In the genomic region with DNA sequence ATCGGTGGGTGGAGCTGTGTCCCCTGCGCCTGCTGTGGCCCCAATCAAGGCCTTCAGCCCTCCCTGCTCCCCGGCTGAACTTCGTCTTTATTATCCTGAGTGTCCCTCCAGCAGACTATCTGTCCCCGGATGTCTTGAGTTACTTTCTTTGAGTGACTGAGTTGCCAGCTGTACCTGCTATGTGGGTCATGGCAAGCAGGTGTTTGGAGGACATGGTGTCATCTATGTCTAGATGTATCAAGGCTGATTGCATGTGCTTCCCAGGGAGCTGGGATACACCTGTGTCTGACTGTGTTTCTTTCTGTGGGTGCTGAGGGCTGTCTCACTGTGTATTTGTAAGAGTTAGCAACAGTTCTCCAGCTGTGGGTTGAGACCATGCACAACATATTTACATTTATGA, we compare ENCODE assay signal across 8 mouse cellular contexts. TPM values are rescaled to one million over a fixed set of nuclear protein-coding genes. Genes with fewer than 3 reads are reported as not detected.
DNase-seq lines count a peak whose midpoint lies in the region; ATAC-seq lines count a peak whose summit lies in the region.

No protein-coding gene starts in this region.

- no peaks in the 10 kb centered on the region for H3K9me3 ChIP-seq in megakaryocyte, embryonic 14.5 days
- H3K9me3 ChIP-seq in forebrain, embryonic 14.5 days (replicated peaks; ENCODE audit: control insufficient read depth, low read length) = no peaks in the 10 kb centered on the region
- no peaks in the 10 kb centered on the region for H3K9me3 ChIP-seq in limb, embryonic 15.5 days
- no peaks in the 10 kb centered on the region for H3K9me3 ChIP-seq in stomach, embryonic 15.5 days

- no peak for ATAC-seq in megakaryocyte, adult 5-6 weeks (ENCODE audit: poor library complexity, severe bottlenecking)
- ATAC-seq in forebrain, embryonic 14.5 days = no peak
- ATAC-seq in limb, embryonic 15.5 days (ENCODE audit: insufficient number of reproducible peaks, low FRiP score, low TSS enrichment, low read depth) = no peak
- no peak for ATAC-seq in stomach, embryonic 15.5 days (ENCODE audit: insufficient read depth, low FRiP score, low read depth)

- H3K4me2 ChIP-seq in forebrain, embryonic 14.5 days (ENCODE audit: low read length) = peak overlapping the region; percentile 95
- peak overlapping the region; percentile 97 for H3K4me2 ChIP-seq in limb, embryonic 15.5 days
- peak overlapping the region; percentile 90 for H3K4me2 ChIP-seq in stomach, embryonic 15.5 days

- peaks cover 68% of the 10 kb centered on the region for H3K27me3 ChIP-seq in megakaryocyte, embryonic 14.5 days (replicated peaks)
- H3K27me3 ChIP-seq in forebrain, embryonic 14.5 days (replicated peaks; ENCODE audit: control insufficient read depth, insufficient read depth, low read length) = no peaks in the 10 kb centered on the region
- H3K27me3 ChIP-seq in limb, embryonic 15.5 days = peaks cover 15% of the 10 kb centered on the region
- peaks cover 16% of the 10 kb centered on the region for H3K27me3 ChIP-seq in stomach, embryonic 15.5 days (replicated peaks)

- H3K36me3 ChIP-seq in megakaryocyte, embryonic 14.5 days (replicated peaks; ENCODE audit: low read length) = no peaks in the 10 kb centered on the region
- H3K36me3 ChIP-seq in forebrain, embryonic 14.5 days (ENCODE audit: control insufficient read depth, insufficient read depth, low read length) = peaks cover 37% of the 10 kb centered on the region
- H3K36me3 ChIP-seq in limb, embryonic 15.5 days = no peaks in the 10 kb centered on the region
- no peaks in the 10 kb centered on the region for H3K36me3 ChIP-seq in stomach, embryonic 15.5 days

- peak overlapping the region; percentile 79 for H3K9ac ChIP-seq in forebrain, embryonic 14.5 days (ENCODE audit: low read length)
- H3K9ac ChIP-seq in limb, embryonic 15.5 days = peak overlapping the region; percentile 48
- peak overlapping the region; percentile 31; the same call in 1 of the 2 replicates for H3K9ac ChIP-seq in stomach, embryonic 15.5 days

- peak overlapping the region; percentile 52 for H3K27ac ChIP-seq in forebrain, embryonic 14.5 days (ENCODE audit: low read depth, low read length)
- H3K27ac ChIP-seq in limb, embryonic 15.5 days = peak overlapping the region; percentile 55; the same call in 1 of the 2 replicates
- H3K27ac ChIP-seq in stomach, embryonic 15.5 days = no peak overlapping the region

- DNase-seq in forebrain, embryonic 14.5 days (ENCODE audit: low spot score) = no peak
- no peak for DNase-seq in right cerebral cortex, postnatal 25 days
- no peak for DNase-seq in urinary bladder, postnatal 25 days (ENCODE audit: low spot score)
- DNase-seq in retina, postnatal 1 day = no peak

- peak overlapping the region; percentile 91 for H3K4me3 ChIP-seq in megakaryocyte, embryonic 14.5 days (replicated peaks)
- peak overlapping the region; percentile 74 for H3K4me3 ChIP-seq in forebrain, embryonic 14.5 days (ENCODE audit: low read depth, low read length)
- H3K4me3 ChIP-seq in limb, embryonic 15.5 days = peak overlapping the region; percentile 46
- H3K4me3 ChIP-seq in stomach, embryonic 15.5 days (replicated peaks) = peak overlapping the region; percentile 47

- peaks cover 70% of the 10 kb centered on the region for H3K4me1 ChIP-seq in megakaryocyte, embryonic 14.5 days
- H3K4me1 ChIP-seq in forebrain, embryonic 14.5 days (ENCODE audit: control insufficient read depth, insufficient read depth, low read length) = peaks cover 44% of the 10 kb centered on the region
- H3K4me1 ChIP-seq in limb, embryonic 15.5 days = peaks cover 64% of the 10 kb centered on the region
- H3K4me1 ChIP-seq in stomach, embryonic 15.5 days = peaks cover 32% of the 10 kb centered on the region

- WGBS in forebrain, embryonic 14.5 days = 14% methylated on average over 5 of the region's 5 CpGs
- 6% methylated on average over 5 of the region's 5 CpGs for WGBS in limb, embryonic 15.5 days
- WGBS in stomach, embryonic 15.5 days = 4% methylated on average over 5 of the region's 5 CpGs

RNA-seq across cellular contexts. Expression of a gene that starts 6.0 kb away (rescaled TPM):
- polyA plus RNA-seq in megakaryocyte, embryonic 14.5 days (2012; ENCODE audit: insufficient read depth, low replicate concordance) = 1.2 TPM in 1 of 2 replicates, not detected in the other
- not detected in 2 replicates for total RNA-seq in megakaryocyte, adult 5-6 weeks (2015)
- not detected in 2 replicates for total RNA-seq in megakaryocyte, adult 5-6 weeks (2017)
- polyA plus RNA-seq in forebrain, embryonic 14.5 days (2014; fragmentation: Nextera tagmentation; extraction: Ambion mirVana) = 167 and 205 TPM in 2 replicates
- polyA plus RNA-seq in limb, embryonic 15.5 days (2015; fragmentation: Nextera tagmentation; extraction: Ambion mirVana) = 13.1 and 15.9 TPM in 2 replicates
- polyA plus RNA-seq in stomach, embryonic 15.5 days (2015; fragmentation: Nextera tagmentation; extraction: Ambion mirVana) = 7.6 and 8.2 TPM in 2 replicates

RNA-seq across cellular contexts. Expression of a gene that starts 20.6 kb away (rescaled TPM):
- polyA plus RNA-seq in megakaryocyte, embryonic 14.5 days (2012; ENCODE audit: insufficient read depth, low replicate concordance) = 12.7 and 22.8 TPM in 2 replicates
- total RNA-seq in megakaryocyte, adult 5-6 weeks (2015) = not detected in 2 replicates
- total RNA-seq in megakaryocyte, adult 5-6 weeks (2017) = not detected in 2 replicates
- 5.7 and 9.8 TPM in 2 replicates for polyA plus RNA-seq in forebrain, embryonic 14.5 days (2014; fragmentation: Nextera tagmentation; extraction: Ambion mirVana)
- polyA plus RNA-seq in limb, embryonic 15.5 days (2015; fragmentation: Nextera tagmentation; extraction: Ambion mirVana) = 15.5 and 16.9 TPM in 2 replicates
- polyA plus RNA-seq in stomach, embryonic 15.5 days (2015; fragmentation: Nextera tagmentation; extraction: Ambion mirVana) = 42.7 and 56.7 TPM in 2 replicates

RNA-seq across cellular contexts. Expression of a gene that starts 28.0 kb away (rescaled TPM):
- polyA plus RNA-seq in megakaryocyte, embryonic 14.5 days (2012; ENCODE audit: insufficient read depth, low replicate concordance) = 19.9 and 37.0 TPM in 2 replicates
- 6.1 and 7.3 TPM in 2 replicates for total RNA-seq in megakaryocyte, adult 5-6 weeks (2015)
- 2.6 and 5.3 TPM in 2 replicates for total RNA-seq in megakaryocyte, adult 5-6 weeks (2017)
- polyA plus RNA-seq in forebrain, embryonic 14.5 days (2014; fragmentation: Nextera tagmentation; extraction: Ambion mirVana) = 46.6 and 51.3 TPM in 2 replicates
- polyA plus RNA-seq in limb, embryonic 15.5 days (2015; fragmentation: Nextera tagmentation; extraction: Ambion mirVana) = 187 and 194 TPM in 2 replicates
- polyA plus RNA-seq in stomach, embryonic 15.5 days (2015; fragmentation: Nextera tagmentation; extraction: Ambion mirVana) = 525 and 574 TPM in 2 replicates
